Mouse (Mus musculus): Measurements from ENCODE around the gene Hoxa13. TPM values are rescaled to one million over a fixed set of nuclear protein-coding genes. Genes with fewer than 3 reads are reported as not detected.

Hoxa13 gene
- polyA plus RNA-seq, 1 experiment from 2014 or later, result not detected

DNA sequence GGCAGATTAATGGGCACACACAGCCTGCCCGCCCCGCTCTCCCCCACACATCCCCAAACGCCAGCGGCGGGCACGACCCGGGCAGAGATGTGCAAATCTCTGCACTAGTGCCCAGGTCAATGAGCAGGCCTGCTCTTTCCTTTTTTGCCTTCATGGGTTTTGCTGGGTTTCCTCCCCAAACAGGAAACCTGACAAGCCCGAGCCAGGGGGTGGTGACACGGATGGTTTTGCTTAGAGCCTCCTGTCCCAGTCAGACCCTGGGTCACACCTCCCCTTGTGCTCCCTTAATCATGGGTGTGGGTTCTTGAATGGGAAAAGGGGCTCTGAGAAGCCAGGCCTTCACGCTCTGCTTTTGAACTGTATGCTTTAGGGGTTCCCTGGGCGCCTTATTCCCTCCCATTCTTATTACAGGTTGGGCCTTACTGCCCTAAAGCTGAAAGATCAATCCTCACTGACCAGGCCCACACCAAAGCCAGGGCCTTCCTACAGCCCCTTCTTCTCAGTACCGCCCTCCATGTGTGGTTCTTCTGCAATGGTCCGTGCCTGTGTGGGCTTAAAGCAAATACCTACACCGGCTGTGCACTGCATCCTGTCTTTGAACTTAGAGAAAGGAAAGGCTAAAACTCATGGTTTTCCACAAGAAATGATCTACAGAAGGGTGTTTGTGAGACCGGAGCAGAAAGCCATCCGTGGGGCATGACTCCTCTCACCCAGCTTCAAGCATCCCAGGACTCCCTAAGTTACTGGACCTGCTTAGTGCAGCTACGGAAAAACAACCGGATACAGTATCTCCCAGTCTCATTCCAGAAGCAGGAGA is 51.6 kb downstream of the Hoxa13 start:
- Histone ChIP-seq H3K27ac (peak overlapping the region; percentile 85), H3K27me3 (ENCODE audit: control insufficient read depth, insufficient read depth, low read length) (peaks cover 96% of the 10 kb centered on the region), H3K4me2 (replicated peaks) (peak overlapping the region; percentile 81), H3K36me3 (replicated peaks; ENCODE audit: control insufficient read depth, insufficient read depth) (no peaks in the 10 kb centered on the region), H3K4me1 (replicated peaks; ENCODE audit: control insufficient read depth, insufficient read depth, low read length) (no peaks in the 10 kb centered on the region), H3K4me3 (replicated peaks; ENCODE audit: low read length) (peak overlapping the region; percentile 30), H3K9ac (peak overlapping the region; percentile 38; the same call in 1 of the 2 replicates), H3K9me3 (ENCODE audit: control insufficient read depth, low read length) (no peaks in the 10 kb centered on the region)
- WGBS, result 6% methylated on average over 18 of the region's 18 CpGs
- DNase-seq (ENCODE audit: low spot score) (no peak), ATAC-seq (ENCODE audit: low FRiP score) (no peak)

DNA sequence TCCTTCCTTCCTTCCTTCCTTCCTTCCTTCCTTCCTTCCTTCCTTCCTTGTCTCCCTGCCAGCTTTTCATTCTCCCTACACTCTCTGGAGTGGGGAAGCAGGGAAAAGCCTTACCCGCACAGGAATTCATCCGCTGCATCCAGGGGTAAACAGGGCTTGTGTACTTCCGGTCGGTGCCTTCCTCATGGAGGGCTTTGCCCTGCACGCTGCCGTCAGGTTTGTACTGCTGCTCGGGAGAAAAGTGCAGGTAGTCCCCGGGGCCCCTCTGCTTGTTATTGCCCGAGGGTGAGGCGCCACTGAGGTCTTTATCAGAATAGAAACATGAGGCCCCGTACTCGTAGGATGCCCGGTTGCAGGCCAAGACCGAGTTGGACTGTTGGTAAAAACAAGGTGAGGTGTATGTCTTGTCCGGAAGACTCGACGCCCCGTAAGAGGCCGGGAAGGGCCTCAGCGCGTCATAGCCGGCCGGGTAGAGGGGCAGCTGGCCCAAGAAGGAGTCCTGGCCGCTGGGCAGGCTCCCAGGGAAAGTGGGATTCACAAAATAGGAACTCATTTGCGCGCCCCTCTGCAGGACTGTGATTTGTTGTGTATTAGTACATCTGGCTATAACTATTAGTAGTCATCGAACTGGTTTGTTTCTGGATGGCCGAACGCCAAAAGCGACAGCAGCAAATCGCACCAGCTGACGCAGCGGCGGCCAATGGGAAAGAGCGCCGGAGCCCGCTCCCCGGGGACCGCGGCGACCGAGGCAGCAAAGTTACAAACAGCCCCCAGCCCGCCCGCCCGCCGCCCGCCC is 52.4 kb downstream of the Hoxa13 start, which contains the start of gene Hoxa6:
Hoxa6 (minus strand) TSS at position 651 of the 796 bp plus-strand sequence.
- Histone ChIP-seq H3K4me2 (replicated peaks) (peak within 1 kb of the TSS; percentile 81), H3K4me1 (replicated peaks; ENCODE audit: control insufficient read depth, insufficient read depth, low read length) (no peaks in the 10 kb centered on the region), H3K36me3 (replicated peaks; ENCODE audit: control insufficient read depth, insufficient read depth) (no peaks in the 10 kb centered on the region), H3K27ac (peak within 1 kb of the TSS; percentile 85), H3K4me3 (replicated peaks; ENCODE audit: low read length) (peak within 1 kb of the TSS; percentile 50), H3K9ac (peak within 1 kb of the TSS; percentile 50), H3K27me3 (ENCODE audit: control insufficient read depth, insufficient read depth, low read length) (peaks cover 92% of the 10 kb centered on the region), H3K9me3 (ENCODE audit: control insufficient read depth, low read length) (no peaks in the 10 kb centered on the region)
- WGBS, result 1% methylated on average over 47 of the region's 47 CpGs
- DNase-seq (ENCODE audit: low spot score) (no peak), ATAC-seq (ENCODE audit: low FRiP score) (no peak)

MicroRNA genes within 50 kb of the gene (microRNA counts, 519-probe panel; counts per million panel counts)
- microRNA mmu-miR-196b, result not detected

Small RNA genes within 50 kb of the gene (microRNA-seq; reads per million reads assigned to microRNA genes)
- gene Mir196b, result 41.3 reads per million, percentile 41 among the genes with 10 or more reads in this experiment

Other genes with a start within 250 kb of the Hoxa13 start
- 33.1 and 38.6 TPM in 2 replicates for gene Skap2, start 248.3 kb downstream of the Hoxa13 start, polyA plus RNA-seq (2014; fragmentation: Nextera tagmentation; extraction: Ambion mirVana)
- 2.6 and 3.0 TPM in 2 replicates for gene Hoxa1, start 102.6 kb downstream of the Hoxa13 start, polyA plus RNA-seq (2014; fragmentation: Nextera tagmentation; extraction: Ambion mirVana)
- 27.6 and 35.1 TPM in 2 replicates for gene Hoxa2, start 96.0 kb downstream of the Hoxa13 start, polyA plus RNA-seq (2014; fragmentation: Nextera tagmentation; extraction: Ambion mirVana)
- 4.1 and 5.0 TPM in 2 replicates for gene 5730596B20Rik, start 83.4 kb downstream of the Hoxa13 start, polyA plus RNA-seq (2014; fragmentation: Nextera tagmentation; extraction: Ambion mirVana)
- 19.7 and 22.5 TPM in 2 replicates for gene Hoxa4, start 69.1 kb downstream of the Hoxa13 start, polyA plus RNA-seq (2014; fragmentation: Nextera tagmentation; extraction: Ambion mirVana)
- 175 and 180 TPM in 2 replicates for gene Hoxa5, start 56.3 kb downstream of the Hoxa13 start, polyA plus RNA-seq (2014; fragmentation: Nextera tagmentation; extraction: Ambion mirVana)
- gene Hoxa6, start 52.2 kb downstream of the Hoxa13 start, polyA plus RNA-seq (2014; fragmentation: Nextera tagmentation; extraction: Ambion mirVana), result 25.4 and 29.8 TPM in 2 replicates
- gene Hoxa3, start 47.5 kb downstream of the Hoxa13 start, polyA plus RNA-seq (2014; fragmentation: Nextera tagmentation; extraction: Ambion mirVana), result 21.7 and 24.9 TPM in 2 replicates
- not detected in 2 replicates for gene Gm28308, start 47.5 kb downstream of the Hoxa13 start, polyA plus RNA-seq (2014; fragmentation: Nextera tagmentation; extraction: Ambion mirVana)
- gene Hoxa7, start 39.0 kb downstream of the Hoxa13 start, polyA plus RNA-seq (2014; fragmentation: Nextera tagmentation; extraction: Ambion mirVana), result 18.7 and 25.2 TPM in 2 replicates
- 1.5 and 2.0 TPM in 2 replicates for gene Hoxa9, start 29.8 kb downstream of the Hoxa13 start, polyA plus RNA-seq (2014; fragmentation: Nextera tagmentation; extraction: Ambion mirVana)
- gene Hoxa10, start 20.0 kb downstream of the Hoxa13 start, polyA plus RNA-seq (2014; fragmentation: Nextera tagmentation; extraction: Ambion mirVana), result 0.37 TPM in 1 of 2 replicates, not detected in the other
- gene Hoxa11, start 15.1 kb downstream of the Hoxa13 start, polyA plus RNA-seq (2014; fragmentation: Nextera tagmentation; extraction: Ambion mirVana), result not detected in 2 replicates
- 3.4 and 4.1 TPM in 2 replicates for gene Evx1, start 52.6 kb upstream of the Hoxa13 start, polyA plus RNA-seq (2014; fragmentation: Nextera tagmentation; extraction: Ambion mirVana)

Measured in hindbrain, embryonic 14.5 days (tissue).